Mouse (Mus musculus): ENCODE results near the gene Spata25. TPM values are rescaled to one million over a fixed set of nuclear protein-coding genes. Genes with fewer than 3 reads are reported as not detected.

Spata25 gene
- polyA plus RNA-seq, 1 experiment from 2014 or later: not detected

- no peak for DNase-seq (ENCODE audit: low spot score)
- peaks cover 13% of the 10 kb centered on the region for H3K36me3 ChIP-seq
- WGBS: 26% methylated on average over 7 of the region's 7 CpGs
- peak overlapping the region; percentile 79 for H3K4me3 ChIP-seq
- H3K27ac ChIP-seq: peak overlapping the region; percentile 89; the same call in 1 of the 2 replicates
- no peaks in the 10 kb centered on the region for H3K9me3 ChIP-seq
- H3K27me3 ChIP-seq (ENCODE audit: insufficient read depth, poor library complexity, severe bottlenecking): peaks cover 7% of the 10 kb centered on the region; the same call in 1 of the 2 replicates
- H3K4me1 ChIP-seq (replicated peaks): peaks cover 35% of the 10 kb centered on the region
Measured at GRCm38 (mm10) chr2:164784869-164785420, 43.4 kb downstream of the Spata25 start.

- Histone ChIP-seq H3K9me3 (no peaks in the 10 kb centered on the region), H3K27ac (no peak overlapping the region), H3K36me3 (peaks cover 8% of the 10 kb centered on the region), H3K4me1 (replicated peaks) (peaks cover 35% of the 10 kb centered on the region), H3K27me3 (ENCODE audit: insufficient read depth, poor library complexity, severe bottlenecking) (peaks cover 7% of the 10 kb centered on the region; the same call in 1 of the 2 replicates), H3K4me3 (no peak overlapping the region)
- no peak for DNase-seq (ENCODE audit: low spot score)
- WGBS: 77% methylated on average over 7 of the region's 7 CpGs
Measured at GRCm38 (mm10) chr2:164783926-164784581, 44.3 kb downstream of the Spata25 start.

- Histone ChIP-seq H3K4me3 (no peak overlapping the region), H3K36me3 (no peaks in the 10 kb centered on the region), H3K9me3 (no peaks in the 10 kb centered on the region), H3K27ac (no peak overlapping the region), H3K27me3 (ENCODE audit: insufficient read depth, poor library complexity, severe bottlenecking) (peaks cover 8% of the 10 kb centered on the region), H3K4me1 (replicated peaks) (peaks cover 22% of the 10 kb centered on the region)
- no peak for DNase-seq (ENCODE audit: low spot score)
- WGBS: 69% methylated on average over 4 of the region's 4 CpGs
Measured at GRCm38 (mm10) chr2:164781876-164782275, 46.5 kb downstream of the Spata25 start.

- WGBS: 71% methylated on average over 8 of the region's 8 CpGs
- Histone ChIP-seq H3K9me3 (no peaks in the 10 kb centered on the region), H3K36me3 (no peaks in the 10 kb centered on the region), H3K27me3 (ENCODE audit: insufficient read depth, poor library complexity, severe bottlenecking) (peaks cover 11% of the 10 kb centered on the region), H3K27ac (no peak within 1 kb of the TSS), H3K4me3 (no peak within 1 kb of the TSS), H3K4me1 (replicated peaks) (no peaks in the 10 kb centered on the region; the same call in 1 of the 2 replicates)
- DNase-seq (ENCODE audit: low spot score): no peak
Measured at GRCm38 (mm10) chr2:164779481-164780086, 48.8 kb downstream of the Spata25 start, which contains the start of gene Tnnc2. Gene Tnnc2 (minus strand): TSS chr2:164779967.

- no peak for DNase-seq (ENCODE audit: low spot score)
- peaks cover 11% of the 10 kb centered on the region for H3K27me3 ChIP-seq (ENCODE audit: insufficient read depth, poor library complexity, severe bottlenecking)
- WGBS: 85% methylated on average over 7 of the region's 7 CpGs
- H3K4me3 ChIP-seq: no peak overlapping the region
- H3K36me3 ChIP-seq: peaks cover under 1% of the 10 kb centered on the region; the same call in 1 of the 2 replicates
- no peaks in the 10 kb centered on the region for H3K9me3 ChIP-seq
- H3K27ac ChIP-seq: no peak overlapping the region
- no peaks in the 10 kb centered on the region; the same call in 1 of the 2 replicates for H3K4me1 ChIP-seq (replicated peaks)
Measured at GRCm38 (mm10) chr2:164778809-164779208, 49.5 kb downstream of the Spata25 start.

GRCm38 (mm10) chr2:164778015-164778287 is 50.4 kb downstream of the Spata25 start:
- H3K27ac ChIP-seq: no peak overlapping the region
- DNase-seq (ENCODE audit: low spot score): no peak
- H3K36me3 ChIP-seq: peaks cover 9% of the 10 kb centered on the region
- 94% methylated on average over 11 of the region's 11 CpGs for WGBS
- no peak overlapping the region for H3K4me3 ChIP-seq
- peaks cover 4% of the 10 kb centered on the region; the same call in 1 of the 2 replicates for H3K4me1 ChIP-seq (replicated peaks)
- H3K27me3 ChIP-seq (ENCODE audit: insufficient read depth, poor library complexity, severe bottlenecking): peaks cover 11% of the 10 kb centered on the region
- H3K9me3 ChIP-seq: no peaks in the 10 kb centered on the region

GRCm38 (mm10) chr2:164777246-164778014 is 50.9 kb downstream of the Spata25 start:
- WGBS: 84% methylated on average over 30 of the region's 30 CpGs
- H3K4me1 ChIP-seq (replicated peaks): peaks cover 5% of the 10 kb centered on the region; the same call in 1 of the 2 replicates
- no peak for DNase-seq (ENCODE audit: low spot score)
- peaks cover 11% of the 10 kb centered on the region for H3K27me3 ChIP-seq (ENCODE audit: insufficient read depth, poor library complexity, severe bottlenecking)
- no peaks in the 10 kb centered on the region for H3K9me3 ChIP-seq
- peaks cover 14% of the 10 kb centered on the region for H3K36me3 ChIP-seq
- H3K27ac ChIP-seq: no peak overlapping the region
- no peak overlapping the region for H3K4me3 ChIP-seq

- DNase-seq (ENCODE audit: low spot score): no peak
- Histone ChIP-seq H3K4me3 (no peak overlapping the region), H3K27me3 (ENCODE audit: insufficient read depth, poor library complexity, severe bottlenecking) (peaks cover 11% of the 10 kb centered on the region), H3K36me3 (peaks cover 20% of the 10 kb centered on the region), H3K4me1 (replicated peaks) (peaks cover 11% of the 10 kb centered on the region), H3K27ac (no peak overlapping the region), H3K9me3 (no peaks in the 10 kb centered on the region)
- 71% methylated on average over 17 of the region's 17 CpGs for WGBS
Measured at GRCm38 (mm10) chr2:164776801-164777200, 51.5 kb downstream of the Spata25 start.

Other genes starting within 250 kb of the Spata25 start
- not detected in 2 replicates for gene Wfdc6a, start 243.1 kb downstream of the Spata25 start, polyA plus RNA-seq (2016; fragmentation: Nextera tagmentation; extraction: Ambion mirVana)
- not detected in 2 replicates for gene Eppin, start 234.9 kb downstream of the Spata25 start, polyA plus RNA-seq (2016; fragmentation: Nextera tagmentation; extraction: Ambion mirVana)
- gene Wfdc6b, start 215.0 kb downstream of the Spata25 start, polyA plus RNA-seq (2016; fragmentation: Nextera tagmentation; extraction: Ambion mirVana): not detected in 2 replicates
- not detected in 2 replicates for gene Wfdc8, start 214.9 kb downstream of the Spata25 start, polyA plus RNA-seq (2016; fragmentation: Nextera tagmentation; extraction: Ambion mirVana)
- not detected in 2 replicates for gene Wfdc16, start 189.7 kb downstream of the Spata25 start, polyA plus RNA-seq (2016; fragmentation: Nextera tagmentation; extraction: Ambion mirVana)
- 0.51 TPM in 1 of 2 replicates, not detected in the other for gene Wfdc10, start 172.5 kb downstream of the Spata25 start, polyA plus RNA-seq (2016; fragmentation: Nextera tagmentation; extraction: Ambion mirVana)
- gene Wfdc9, start 172.0 kb downstream of the Spata25 start, polyA plus RNA-seq (2016; fragmentation: Nextera tagmentation; extraction: Ambion mirVana): not detected in 2 replicates
- not detected in 2 replicates for gene Wfdc11, start 154.4 kb downstream of the Spata25 start, polyA plus RNA-seq (2016; fragmentation: Nextera tagmentation; extraction: Ambion mirVana)
- 0.15 TPM in 1 of 2 replicates, not detected in the other for gene Wfdc13, start 143.4 kb downstream of the Spata25 start, polyA plus RNA-seq (2016; fragmentation: Nextera tagmentation; extraction: Ambion mirVana)
- not detected in 2 replicates for gene Spint4, start 130.0 kb downstream of the Spata25 start, polyA plus RNA-seq (2016; fragmentation: Nextera tagmentation; extraction: Ambion mirVana)
- not detected in 2 replicates for gene Spint5, start 113.2 kb downstream of the Spata25 start, polyA plus RNA-seq (2016; fragmentation: Nextera tagmentation; extraction: Ambion mirVana)
- 0.85 and 1.4 TPM in 2 replicates for gene Wfdc3, start 82.6 kb downstream of the Spata25 start, polyA plus RNA-seq (2016; fragmentation: Nextera tagmentation; extraction: Ambion mirVana)
- gene Dnttip1, start 82.6 kb downstream of the Spata25 start, polyA plus RNA-seq (2016; fragmentation: Nextera tagmentation; extraction: Ambion mirVana): 81.3 and 87.4 TPM in 2 replicates
- 588 and 602 TPM in 2 replicates for gene Ube2c, start 58.6 kb downstream of the Spata25 start, polyA plus RNA-seq (2016; fragmentation: Nextera tagmentation; extraction: Ambion mirVana)
- not detected in 2 replicates for gene Tnnc2, start 48.6 kb downstream of the Spata25 start, polyA plus RNA-seq (2016; fragmentation: Nextera tagmentation; extraction: Ambion mirVana)
- gene Snx21, start 42.7 kb downstream of the Spata25 start, polyA plus RNA-seq (2016; fragmentation: Nextera tagmentation; extraction: Ambion mirVana): 10.8 and 13.7 TPM in 2 replicates
- gene Acot8, start 23.7 kb downstream of the Spata25 start, polyA plus RNA-seq (2016; fragmentation: Nextera tagmentation; extraction: Ambion mirVana): 16.5 and 17.7 TPM in 2 replicates
- gene Zswim3, start 23.4 kb downstream of the Spata25 start, polyA plus RNA-seq (2016; fragmentation: Nextera tagmentation; extraction: Ambion mirVana): 9.3 and 12.4 TPM in 2 replicates
- 25.1 and 27.5 TPM in 2 replicates for gene Zswim1, start 5.9 kb downstream of the Spata25 start, polyA plus RNA-seq (2016; fragmentation: Nextera tagmentation; extraction: Ambion mirVana)
- 98.2 and 104 TPM in 2 replicates for gene Ctsa, start 4.3 kb upstream of the Spata25 start, polyA plus RNA-seq (2016; fragmentation: Nextera tagmentation; extraction: Ambion mirVana)
- gene Neurl2, start 4.9 kb upstream of the Spata25 start, polyA plus RNA-seq (2016; fragmentation: Nextera tagmentation; extraction: Ambion mirVana): 4.3 and 5.1 TPM in 2 replicates
- gene Pltp, start 29.2 kb upstream of the Spata25 start, polyA plus RNA-seq (2016; fragmentation: Nextera tagmentation; extraction: Ambion mirVana): 47.2 and 78.1 TPM in 2 replicates
- gene Pcif1, start 50.8 kb upstream of the Spata25 start, polyA plus RNA-seq (2016; fragmentation: Nextera tagmentation; extraction: Ambion mirVana): 76.1 and 88.4 TPM in 2 replicates
- gene Zfp335, start 83.2 kb upstream of the Spata25 start, polyA plus RNA-seq (2016; fragmentation: Nextera tagmentation; extraction: Ambion mirVana): 15.3 and 18.4 TPM in 2 replicates
- gene Mmp9, start 112.2 kb upstream of the Spata25 start, polyA plus RNA-seq (2016; fragmentation: Nextera tagmentation; extraction: Ambion mirVana): 0.56 and 1.2 TPM in 2 replicates
- gene Slc12a5, start 132.3 kb upstream of the Spata25 start, polyA plus RNA-seq (2016; fragmentation: Nextera tagmentation; extraction: Ambion mirVana): 3.1 and 5.1 TPM in 2 replicates
- 101 and 102 TPM in 2 replicates for gene Ncoa5, start 206.3 kb upstream of the Spata25 start, polyA plus RNA-seq (2016; fragmentation: Nextera tagmentation; extraction: Ambion mirVana)
- 7.2 and 8.1 TPM in 2 replicates for gene Cd40, start 227.1 kb upstream of the Spata25 start, polyA plus RNA-seq (2016; fragmentation: Nextera tagmentation; extraction: Ambion mirVana)

Data from hindbrain, embryonic 10.5 days (tissue).